Mouse (Mus musculus): ENCODE measurements around the gene 1700047I17Rik2.
A peak's percentile ranks its signal among the peaks of the same experiment; 100 is the strongest.
"Not testable (repeated sequence)": the region's sequence is repeated elsewhere in the genome, so short reads cannot be mapped to it uniquely, and the experiment has no call there.

The 1700047I17Rik2 gene

DNA sequence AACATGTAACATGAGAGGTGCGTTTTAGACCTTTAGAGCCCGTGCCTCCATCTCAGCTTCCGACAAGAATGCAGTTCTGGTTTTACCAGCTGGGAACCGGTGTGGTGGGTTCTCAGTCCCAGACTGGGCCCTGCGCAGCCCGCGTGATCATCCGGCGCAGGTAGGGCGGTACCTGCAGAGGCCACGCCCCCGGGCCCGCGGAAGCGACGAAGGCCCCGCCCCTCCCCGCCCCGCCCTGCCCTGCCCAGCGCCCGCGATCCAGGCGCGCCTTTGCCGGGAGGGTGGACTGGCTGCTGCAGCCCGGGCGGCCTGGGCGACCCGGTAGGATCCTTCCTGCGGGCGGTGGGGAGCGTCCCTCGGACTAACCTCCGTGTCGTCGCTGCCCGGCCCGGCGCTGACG is at the start of gene 1700047I17Rik2:
1700047I17Rik2 (plus strand) TSS at position 287 of the 400 bp plus-strand sequence.
- DNase-seq: not testable (repeated sequence)

DNA sequence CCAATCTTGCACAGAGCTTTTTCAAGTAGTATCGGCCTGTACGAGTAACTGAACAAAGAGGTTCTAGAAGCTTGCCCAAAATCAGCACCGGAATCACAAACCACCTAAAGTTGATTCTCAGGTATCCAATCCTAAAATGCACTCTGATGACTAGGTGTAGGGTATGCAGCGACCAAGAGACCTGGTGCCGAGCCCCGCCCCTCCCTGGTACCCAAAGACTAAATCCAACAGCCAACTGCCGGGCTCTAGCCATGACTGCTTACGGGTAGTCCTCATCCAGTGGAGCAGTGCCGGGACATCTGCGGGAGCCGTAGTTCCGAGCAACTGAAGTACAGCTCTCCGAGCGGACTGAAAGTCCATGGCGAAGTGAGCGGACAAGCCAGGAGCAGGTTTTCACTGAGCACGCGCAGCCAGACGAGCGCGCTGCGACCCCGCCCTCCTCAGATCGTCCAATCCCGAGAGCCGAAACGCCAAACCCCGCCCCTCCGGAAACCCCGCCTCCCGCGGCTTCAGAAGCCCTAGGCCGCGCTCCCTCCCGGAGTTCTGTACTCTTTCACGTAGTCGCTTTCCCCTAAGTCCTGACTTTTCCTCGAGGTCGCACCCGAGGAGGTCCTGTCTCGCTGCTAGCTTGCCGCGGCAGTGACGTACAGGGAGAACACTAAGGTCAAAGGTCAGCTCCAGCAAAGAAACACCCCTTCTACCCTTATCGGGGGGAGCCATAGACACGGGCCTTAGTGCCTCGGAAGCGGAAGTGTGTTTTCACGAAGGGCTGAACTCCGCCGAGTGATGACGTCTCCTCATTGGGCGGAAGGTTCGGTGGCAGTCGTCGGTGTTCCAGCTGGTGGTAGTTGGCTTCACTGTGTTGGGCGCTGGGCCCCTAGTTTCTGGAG is 44.6 kb upstream of the 1700047I17Rik2 start, which contains the start of gene Srp54b:
Srp54b (plus strand) TSS at position 546 of the 890 bp plus-strand sequence.
- DNase-seq: not testable (repeated sequence)

GRCm38 (mm10) chr12:55155449-55155783 is 44.0 kb upstream of the 1700047I17Rik2 start:
- not testable (repeated sequence) for DNase-seq

- DNase-seq: not testable (repeated sequence)
Measured at GRCm38 (mm10) chr12:55167034-55167557, 32.3 kb upstream of the 1700047I17Rik2 start.

- not testable (repeated sequence) for DNase-seq
Measured at GRCm38 (mm10) chr12:55187686-55188085, 11.7 kb upstream of the 1700047I17Rik2 start.

DNA sequence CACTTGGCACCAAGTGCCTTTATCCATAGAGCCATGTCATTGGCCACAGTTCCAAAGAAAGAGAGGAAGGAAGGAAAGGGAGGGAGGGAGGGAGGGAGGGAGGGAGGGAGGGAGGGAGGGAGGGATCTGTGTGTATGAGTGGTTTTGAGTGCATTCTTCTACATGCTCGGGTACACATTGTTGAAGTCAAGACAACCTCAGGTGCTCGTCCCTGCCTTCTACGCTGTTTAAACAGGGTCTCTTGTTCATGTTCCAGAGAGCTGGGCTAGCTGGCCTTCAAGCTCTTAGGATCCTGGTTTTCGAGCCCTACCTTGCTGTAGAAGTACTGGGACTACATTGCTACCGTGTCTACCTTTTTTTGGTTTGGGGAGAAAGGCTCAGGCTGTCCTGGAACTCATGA is 10.3 kb upstream of the 1700047I17Rik2 start:
- DNase-seq: not testable (repeated sequence)

DNA sequence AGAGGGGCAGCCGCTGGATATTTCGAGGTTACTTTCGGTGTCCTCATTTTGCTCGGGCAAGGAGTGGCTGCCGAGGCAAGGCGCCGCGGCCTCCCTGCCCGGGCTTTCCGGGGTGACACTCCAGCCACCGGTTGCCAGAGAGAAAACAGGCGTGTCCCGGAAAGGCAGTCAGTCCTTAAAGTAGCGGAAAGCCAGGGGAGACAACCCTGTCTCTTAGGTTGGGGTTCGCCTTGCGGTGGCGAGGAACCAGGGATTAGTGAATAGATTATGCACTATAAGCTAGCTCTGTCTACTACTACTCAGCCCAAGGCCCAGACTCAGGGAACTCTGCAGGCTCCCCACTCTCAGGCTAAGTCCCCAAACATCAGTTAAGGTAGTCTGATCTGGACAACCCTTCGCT is 407 bp downstream of the 1700047I17Rik2 start:
- DNase-seq: not testable (repeated sequence)

DNA sequence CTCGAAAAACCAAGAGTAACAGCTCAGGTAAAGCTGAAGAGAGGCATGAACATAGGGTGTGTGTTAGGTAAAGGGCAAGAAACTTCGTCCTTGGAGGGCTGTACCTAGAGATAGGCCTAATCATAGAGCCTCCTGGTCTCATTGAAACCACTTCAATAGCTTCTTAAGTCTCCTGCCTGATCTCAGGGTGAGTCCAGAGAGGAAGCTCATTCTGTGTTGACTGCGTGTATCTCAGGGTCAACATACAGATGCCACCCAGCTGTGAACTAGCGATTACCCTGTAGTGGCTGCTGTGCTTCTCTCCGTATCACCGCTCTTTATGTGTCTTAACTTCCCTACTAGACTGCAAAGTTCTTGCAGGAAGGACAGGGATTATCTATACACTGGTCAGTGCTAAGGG is 13.6 kb downstream of the 1700047I17Rik2 start:
- DNase-seq: not testable (repeated sequence)

- not testable (repeated sequence) for DNase-seq
Measured at GRCm38 (mm10) chr12:55229626-55230519, 30.5 kb downstream of the 1700047I17Rik2 start, which contains the start of gene Srp54c. Gene Srp54c (plus strand): TSS chr12:55230168.

GRCm38 (mm10) chr12:55230520-55230861 is 31.1 kb downstream of the 1700047I17Rik2 start:
- DNase-seq: peak; percentile 2

GRCm38 (mm10) chr12:55242243-55242642 is 42.9 kb downstream of the 1700047I17Rik2 start:
- DNase-seq: not testable (repeated sequence)

GRCm38 (mm10) chr12:55261950-55262349 is 62.6 kb downstream of the 1700047I17Rik2 start:
- not testable (repeated sequence) for DNase-seq

DNA sequence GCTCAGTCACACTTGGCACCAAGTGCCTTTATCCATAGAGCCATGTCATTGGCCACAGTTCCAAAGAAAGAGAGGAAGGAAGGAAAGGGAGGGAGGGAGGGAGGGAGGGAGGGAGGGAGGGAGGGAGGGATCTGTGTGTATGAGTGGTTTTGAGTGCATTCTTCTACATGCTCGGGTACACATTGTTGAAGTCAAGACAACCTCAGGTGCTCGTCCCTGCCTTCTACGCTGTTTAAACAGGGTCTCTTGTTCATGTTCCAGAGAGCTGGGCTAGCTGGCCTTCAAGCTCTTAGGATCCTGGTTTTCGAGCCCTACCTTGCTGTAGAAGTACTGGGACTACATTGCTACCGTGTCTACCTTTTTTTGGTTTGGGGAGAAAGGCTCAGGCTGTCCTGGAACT is 64.0 kb downstream of the 1700047I17Rik2 start:
- DNase-seq: not testable (repeated sequence)
